8 mouse cellular contexts compared by ENCODE assay signal in genomic region chr10:25296657-25297369, GRCm38 (mm10). TPM values are rescaled to one million over a fixed set of nuclear protein-coding genes. Genes with fewer than 3 reads are reported as not detected.
DNase-seq lines count a peak whose midpoint lies in the region; ATAC-seq lines count a peak whose summit lies in the region.

No protein-coding gene starts in this region.

- H3K27me3 ChIP-seq in embryonic facial prominence, embryonic 10.5 days (replicated peaks; ENCODE audit: low read depth, poor library complexity, severe bottlenecking) = no peaks in the 10 kb centered on the region
- no peaks in the 10 kb centered on the region for H3K27me3 ChIP-seq in intestine, embryonic 16.5 days (replicated peaks; ENCODE audit: control insufficient read depth, insufficient read depth, low read length)
- no peaks in the 10 kb centered on the region for H3K27me3 ChIP-seq in midbrain, embryonic 11.5 days (ENCODE audit: control insufficient read depth, insufficient read depth, low read length)

- peak overlapping the region; percentile 86 for H3K9ac ChIP-seq in intestine, embryonic 16.5 days (ENCODE audit: low read depth, low read length)
- H3K9ac ChIP-seq in midbrain, embryonic 11.5 days (ENCODE audit: low read length) = peak overlapping the region; percentile 91

- peak; percentile 96 for ATAC-seq in intestine, embryonic 16.5 days
- ATAC-seq in midbrain, embryonic 11.5 days (ENCODE audit: low FRiP score) = peak; percentile 95

- peak overlapping the region; percentile 70 for H3K4me3 ChIP-seq in embryonic facial prominence, embryonic 10.5 days
- peak overlapping the region; percentile 72 for H3K4me3 ChIP-seq in intestine, embryonic 16.5 days (ENCODE audit: low read length)
- H3K4me3 ChIP-seq in midbrain, embryonic 11.5 days (ENCODE audit: low read depth, low read length) = peak overlapping the region; percentile 74

- H3K9me3 ChIP-seq in embryonic facial prominence, embryonic 10.5 days = 0 out of 2 replicates have a peak, but pooled peaks cover 2% of the 10 kb centered on the region
- no peaks in the 10 kb centered on the region for H3K9me3 ChIP-seq in intestine, embryonic 16.5 days (ENCODE audit: control insufficient read depth, low read length)
- no peaks in the 10 kb centered on the region for H3K9me3 ChIP-seq in midbrain, embryonic 11.5 days (ENCODE audit: control insufficient read depth, low read length)

- peak overlapping the region; percentile 65 for H3K4me2 ChIP-seq in intestine, embryonic 16.5 days (ENCODE audit: low read depth, low read length)
- H3K4me2 ChIP-seq in midbrain, embryonic 11.5 days = peak overlapping the region; percentile 64

- WGBS in embryonic facial prominence, embryonic 10.5 days = under 1% methylated on average over 81 of the region's 81 CpGs
- WGBS in intestine, embryonic 16.5 days = under 1% methylated on average over 51 of the region's 81 CpGs
- WGBS in midbrain, embryonic 11.5 days = 0% methylated on average over 47 of the region's 81 CpGs

- peak overlapping the region; percentile 94 for H3K27ac ChIP-seq in embryonic facial prominence, embryonic 10.5 days (replicated peaks)
- peak overlapping the region; percentile 93 for H3K27ac ChIP-seq in intestine, embryonic 16.5 days (ENCODE audit: low read length)
- peak overlapping the region; percentile 67 for H3K27ac ChIP-seq in midbrain, embryonic 11.5 days (ENCODE audit: low read depth, low read length)

- no peaks in the 10 kb centered on the region for H3K36me3 ChIP-seq in embryonic facial prominence, embryonic 10.5 days (replicated peaks)
- no peaks in the 10 kb centered on the region for H3K36me3 ChIP-seq in intestine, embryonic 16.5 days (ENCODE audit: control insufficient read depth, insufficient read depth, low read length)
- H3K36me3 ChIP-seq in midbrain, embryonic 11.5 days (ENCODE audit: control insufficient read depth, insufficient read depth, low read length) = no peaks in the 10 kb centered on the region

- intact Hi-C loops in left cerebral cortex, postnatal 4 days (cut with DNase I) = loop anchor here (5.0 kb wide), 1 partner anchor 65 kb away; no protein-coding TSS in a partner anchor

- DNase-seq in adrenal gland, postnatal 10 days = peak; percentile 95
- DNase-seq in embryonic facial prominence, embryonic 10.5 days (ENCODE audit: low spot score) = peak; percentile 89
- DNase-seq in gastrocnemius, postnatal 4 days (ENCODE audit: low spot score in 2 of 2) = peak; percentile 93 to 95
- peak; percentile 81 for DNase-seq in left cerebral cortex, postnatal 4 days
- peak; percentile 94 for DNase-seq in midbrain, embryonic 11.5 days (ENCODE audit: low spot score, missing footprints)
- DNase-seq in right cerebral cortex, postnatal 4 days = peak; percentile 77
- peak; percentile 82 for DNase-seq in yolk sac, embryonic 10.5 days (ENCODE audit: low spot score)

- H3K4me1 ChIP-seq in embryonic facial prominence, embryonic 10.5 days = peaks cover 19% of the 10 kb centered on the region
- peaks cover 12% of the 10 kb centered on the region for H3K4me1 ChIP-seq in intestine, embryonic 16.5 days (ENCODE audit: control insufficient read depth, insufficient read depth, low read length)
- H3K4me1 ChIP-seq in midbrain, embryonic 11.5 days (ENCODE audit: control insufficient read depth, insufficient read depth, low read length) = peaks cover 6% of the 10 kb centered on the region; the same call in 1 of the 2 replicates

RNA-seq across cellular contexts. Expression of gene Akap7, which starts 10.9 kb away (rescaled TPM):
- 100 to 1,000 TPM in 1 of 2 experiments, 10 to 100 TPM in 1; 86.7 to 110 TPM for total RNA-seq in adrenal gland, postnatal 10 days (2021)
- 17.0 and 18.2 TPM in 2 replicates for polyA plus RNA-seq in embryonic facial prominence, embryonic 10.5 days (2016; fragmentation: Nextera tagmentation; extraction: Ambion mirVana)
- 10 to 100 TPM; 45.7 to 50.9 TPM for total RNA-seq in gastrocnemius, postnatal 4 days (2021)
- 27.6 and 32.1 TPM in 2 replicates for polyA plus RNA-seq in intestine, embryonic 16.5 days (2015; fragmentation: Nextera tagmentation; extraction: Ambion mirVana)
- total RNA-seq in left cerebral cortex, postnatal 4 days (2021) = 100 to 1,000 TPM; 146 to 153 TPM
- 20.5 and 22.1 TPM in 2 replicates for polyA plus RNA-seq in midbrain, embryonic 11.5 days (2014; fragmentation: Nextera tagmentation; extraction: Ambion mirVana)

Comparison
In these comparisons a context has a peak if more than half of its experiments do, and no peak if none do; other contexts are left out.
1. Peak in every context shown above with its lines: DNase-seq, ATAC-seq, H3K4me3 ChIP-seq and H3K27ac ChIP-seq.